Mouse (Mus musculus) CD4-positive naive resting alpha-beta T cell, adult 76 days (primary cell): ENCODE measurements around the gene Hp. TPM values are rescaled to one million over a fixed set of nuclear protein-coding genes. Genes with fewer than 3 reads are reported as not detected.

Experiments
- total RNA-seq: library from RNA; stranded (reverse); gene quantifications from one replicate; pipeline ENCODE4 v1.2.4, GENCODE M21; 2023

The Hp gene
- total RNA-seq: 0.56 TPM

GRCm38 (mm10) chr8:109578900-109579301 is at the start of gene Hp:
Gene Hp (minus strand): TSS chr8:109579172.

GRCm38 (mm10) chr8:109614243-109615210 is 35.6 kb upstream of the Hp start, which contains the start of gene Pkd1l3:
Gene Pkd1l3 (plus strand): TSS chr8:109614517.

GRCm38 (mm10) chr8:109608271-109609152 is 29.5 kb upstream of the Hp start, which contains the start of gene Dhodh:
Gene Dhodh (minus strand): TSS chr8:109608673.

DNA sequence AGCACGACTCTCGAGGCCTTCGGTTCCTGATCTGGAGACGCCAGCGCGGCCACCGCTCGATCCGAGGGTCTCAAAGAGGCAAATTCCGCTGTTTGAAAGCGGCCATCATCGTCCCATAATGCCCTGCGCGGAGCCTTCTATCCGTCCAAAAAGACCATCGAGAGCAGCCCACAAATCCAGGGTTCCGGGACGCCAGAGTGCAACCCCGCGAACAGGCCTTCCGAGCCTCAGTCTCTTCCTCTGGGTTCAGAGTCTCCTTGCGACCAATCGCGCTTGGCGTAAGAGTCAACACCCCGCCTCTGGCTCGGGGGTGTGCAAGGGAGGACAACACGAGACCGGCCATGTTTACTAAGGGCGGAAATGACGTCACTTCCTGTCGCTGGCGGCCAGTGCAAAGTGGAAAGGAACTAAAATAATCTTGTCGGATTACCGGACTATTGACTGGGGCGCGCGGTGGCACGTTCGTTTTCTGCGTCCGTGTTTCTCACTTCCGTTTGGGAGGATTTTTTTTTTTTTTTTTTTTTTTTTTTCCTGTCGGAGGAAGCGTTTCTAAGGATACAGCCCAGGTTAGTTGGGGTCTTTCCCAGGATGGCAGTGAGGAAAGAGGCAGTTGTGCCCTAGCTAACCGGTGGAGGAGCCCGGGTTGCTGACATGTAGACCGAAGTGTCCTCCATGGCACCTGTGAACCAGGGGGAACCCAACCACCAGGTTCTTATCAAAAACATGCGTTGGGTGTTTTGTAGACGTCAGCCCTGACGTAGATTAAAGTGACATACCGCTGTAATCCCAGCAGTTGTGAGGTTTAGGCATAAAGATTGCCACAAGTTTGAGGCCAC is 13.3 kb downstream of the Hp start, which contains the start of the genes Dhx38 and Txnl4b:
Gene Dhx38 (minus strand): TSS at position 364 of the 836 bp plus-strand sequence.
Gene Txnl4b (plus strand): TSS at position 395 of the 836 bp plus-strand sequence.

Other genes starting within 250 kb of the Hp start
- gene Pmfbp1, start 85.1 kb downstream of the Hp start, total RNA-seq: not detected
- gene Dhx38, start 13.3 kb downstream of the Hp start, total RNA-seq: 89.8 TPM
- 4.1 TPM for gene Txnl4b, start 13.3 kb downstream of the Hp start, total RNA-seq
- gene Dhodh, start 29.5 kb upstream of the Hp start, total RNA-seq: 24.1 TPM
- gene Pkd1l3, start 35.3 kb upstream of the Hp start, total RNA-seq: 1.6 TPM
- 90.5 TPM for gene Ist1, start 114.1 kb upstream of the Hp start, total RNA-seq
- gene Zfp821, start 126.4 kb upstream of the Hp start, total RNA-seq: 3.8 TPM
- gene Atxn1l, start 158.6 kb upstream of the Hp start, total RNA-seq: 27.2 TPM
- 80.6 TPM for gene Ap1g1, start 199.4 kb upstream of the Hp start, total RNA-seq